Mouse (Mus musculus): ENCODE data around the gene Alpl.

DNA sequence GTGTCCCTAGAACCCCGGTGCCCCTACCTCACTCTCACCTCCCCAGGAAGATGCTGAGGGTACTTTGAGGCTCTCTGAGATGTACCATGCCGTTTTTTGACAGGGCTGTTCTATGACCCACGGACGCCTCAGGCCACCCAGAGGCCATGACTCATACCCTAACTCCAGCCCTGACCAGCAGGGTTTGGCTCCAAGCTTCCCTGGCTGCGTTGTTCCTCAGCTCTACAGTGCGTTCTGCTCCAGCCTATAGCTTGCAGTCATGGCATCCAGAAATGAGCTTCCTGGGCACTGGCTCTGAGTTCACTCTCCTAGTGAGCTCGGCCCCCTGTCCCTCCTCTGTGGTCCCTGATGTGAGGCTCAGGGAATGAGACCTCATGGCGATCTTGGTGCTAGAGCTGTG lies 65.4 kb downstream of the Alpl start:
- TF ChIP-seq POLR2A (IDR thresholded peaks at IDR 0.05; ENCODE audit: insufficient read length, low read depth) (no peak), USF1 (IDR thresholded peaks at IDR 0.05; ENCODE audit: low read depth) (no peak), POLR2AphosphoS2 (IDR thresholded peaks at IDR 0.05; ENCODE audit: insufficient read length, low read depth) (no peak), E2F4 (IDR thresholded peaks at IDR 0.05; ENCODE audit: insufficient read depth) (no peak), CEBPB (IDR thresholded peaks at IDR 0.05; ENCODE audit: insufficient read depth, poor library complexity, severe bottlenecking) (no peak)

All from myocyte (in vitro differentiated cells).